Mouse (Mus musculus) myocyte (in vitro differentiated cells): ENCODE results near the gene Chmp4b. TPM values are rescaled to one million over a fixed set of nuclear protein-coding genes. Genes with fewer than 3 reads are reported as not detected.

Experiments
- H3K27me3 ChIP-seq: one replicate; pipeline ENCODE4 v1.6.1; 2011; ENCODE audit not compliant: control insufficient read depth, insufficient read depth, insufficient read length
- H3K36me3 ChIP-seq: one replicate; pipeline ENCODE4 v1.6.1; 2011; ENCODE audit not compliant: control insufficient read depth, insufficient read depth
- H3K4me2 ChIP-seq: one replicate; pipeline ENCODE4 v1.6.1; 2011; ENCODE audit warnings: low read depth, control low read depth
- H3K4me3 ChIP-seq: one replicate; pipeline ENCODE4 v1.5.1; 2011; ENCODE audit warnings: mild to moderate bottlenecking, control low read depth, moderate library complexity
- H3K79me2 ChIP-seq: one replicate; pipeline ENCODE4 v1.6.1; 2011; ENCODE audit not compliant: control insufficient read depth, insufficient read depth
- H3ac ChIP-seq: one replicate; pipeline ENCODE4 v1.6.1; 2011; ENCODE audit not compliant: control insufficient read depth, insufficient read length
- CEBPB ChIP-seq: IDR thresholded peaks from 2 replicates; pipeline ENCODE4 v1.6.1; 2011; ENCODE audit warnings: mild to moderate bottlenecking, moderate library complexity; ENCODE audit not compliant: poor library complexity, insufficient read depth, severe bottlenecking
- E2F4 ChIP-seq: IDR thresholded peaks from one replicate; pipeline ENCODE4 v1.6.1; 2011; ENCODE audit warnings: mild to moderate bottlenecking, control low read depth, moderate library complexity; ENCODE audit not compliant: insufficient read depth
- MAX ChIP-seq: IDR thresholded peaks from one replicate; pipeline ENCODE4 v1.6.1; 2011; ENCODE audit warnings: low read depth, mild to moderate bottlenecking, control low read depth
- MYOD1 ChIP-seq, 3 experiments: IDR thresholded peaks; one replicate each; pipeline ENCODE4 v1.6.1; 2011; ENCODE audit warnings: control low read depth in 2 of 3, low read depth in 2 of 3, mild to moderate bottlenecking in 2 of 3, moderate library complexity in 1 of 3; ENCODE audit not compliant: insufficient read length in 2 of 3, control insufficient read depth in 1 of 3
- MYOG ChIP-seq, 3 experiments: IDR thresholded peaks; one replicate each; pipeline ENCODE4 v1.6.1; 2011; ENCODE audit warnings: control low read depth in 2 of 3, low read depth in 2 of 3, mild to moderate bottlenecking in 2 of 3; ENCODE audit not compliant: insufficient read length in 2 of 3, control insufficient read depth in 1 of 3, insufficient read depth in 1 of 3
- POLR2A ChIP-seq: IDR thresholded peaks from one replicate; pipeline ENCODE4 v1.6.1; 2011; ENCODE audit warnings: low read depth, mild to moderate bottlenecking, control low read depth, moderate library complexity; ENCODE audit not compliant: insufficient read length
- POLR2AphosphoS2 ChIP-seq: IDR thresholded peaks from one replicate; pipeline ENCODE4 v1.6.1; 2011; ENCODE audit warnings: low read depth, control low read depth; ENCODE audit not compliant: insufficient read length
- REST ChIP-seq: IDR thresholded peaks from one replicate; pipeline ENCODE4 v1.6.1; 2011; ENCODE audit warnings: mild to moderate bottlenecking, control low read depth, moderate library complexity; ENCODE audit not compliant: insufficient read depth, insufficient read length
- SRF ChIP-seq: IDR thresholded peaks from one replicate; pipeline ENCODE4 v1.6.1; 2011; ENCODE audit warnings: low read depth; ENCODE audit not compliant: control insufficient read depth, insufficient read length
- TCF12 ChIP-seq: IDR thresholded peaks from one replicate; pipeline ENCODE4 v1.6.1; 2011; ENCODE audit warnings: mild to moderate bottlenecking, control low read depth; ENCODE audit not compliant: poor library complexity, insufficient read depth, severe bottlenecking
- TCF3 ChIP-seq: IDR thresholded peaks from one replicate; pipeline ENCODE4 v1.6.1; 2011; ENCODE audit warnings: low read depth, control low read depth; ENCODE audit not compliant: insufficient read length
- USF1 ChIP-seq: IDR thresholded peaks from one replicate; pipeline ENCODE4 v1.6.1; 2011; ENCODE audit warnings: low read depth, mild to moderate bottlenecking, control low read depth, moderate library complexity
- polyA plus RNA-seq: library from polyadenylated mRNA; unstranded; fragments of >200 nt; fragmentation: generic; extraction: Trizol; gene quantifications from one replicate; pipeline ENCODE4 v1.2.1, GENCODE M21; 2012; ENCODE audit warnings: missing spikeins

Chmp4b gene
- polyA plus RNA-seq, 1 experiment: 172 TPM

DNA sequence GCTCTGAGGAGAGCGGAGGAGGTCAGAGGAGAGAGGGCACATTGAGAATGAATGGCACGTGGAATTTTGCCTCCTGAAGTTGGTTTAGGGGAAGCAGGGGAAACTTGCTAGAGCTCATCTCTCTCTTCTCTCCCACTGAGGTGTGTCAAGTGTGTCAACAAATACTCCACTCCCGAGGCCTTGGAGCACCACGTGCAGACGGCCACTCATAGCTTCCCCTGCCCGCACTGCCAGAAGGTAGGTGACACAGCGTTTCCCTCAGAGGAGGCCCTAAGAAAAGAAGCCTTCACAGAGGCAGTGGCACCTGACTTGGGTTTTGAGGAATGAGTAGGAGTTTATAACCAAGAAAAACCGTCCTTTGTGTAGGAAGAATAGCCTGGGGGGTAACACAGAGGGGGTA, 10.3 kb upstream of the Chmp4b start:
- H3K4me3 ChIP-seq: no peak overlapping the region
- no peaks in the 10 kb centered on the region for H3K79me2 ChIP-seq
- H3ac ChIP-seq: no peak overlapping the region
- H3K27me3 ChIP-seq: no peaks in the 10 kb centered on the region
- no peak overlapping the region for H3K4me2 ChIP-seq
- H3K36me3 ChIP-seq: peaks cover 4% of the 10 kb centered on the region
- TF ChIP-seq USF1: no peak
- TF ChIP-seq TCF3: no peak
- TF ChIP-seq POLR2AphosphoS2: no peak
- TF ChIP-seq REST: no peak
- no peak for TF ChIP-seq MYOD1 (IDR thresholded peaks at IDR 0.05; ENCODE audit: control insufficient read depth in 1 of 3, insufficient read length in 2 of 3, low read depth in 2 of 3)
- TF ChIP-seq MAX: no peak
- no peak for TF ChIP-seq POLR2A
- no peak for TF ChIP-seq MYOG (IDR thresholded peaks at IDR 0.05; ENCODE audit: control insufficient read depth in 1 of 3, insufficient read depth in 1 of 3, insufficient read length in 2 of 3, low read depth in 2 of 3)
- TF ChIP-seq SRF: no peak

GRCm38 (mm10) chr2:154642005-154642459, 9.5 kb upstream of the Chmp4b start:
- Histone ChIP-seq H3K27me3 (no peaks in the 10 kb centered on the region), H3K4me3 (no peak overlapping the region), H3K36me3 (peaks cover 4% of the 10 kb centered on the region), H3K79me2 (no peaks in the 10 kb centered on the region), H3K4me2 (no peak overlapping the region), H3ac (no peak overlapping the region)
- no peak for TF ChIP-seq SRF
- no peak for TF ChIP-seq TCF3
- TF ChIP-seq TCF12: no peak
- no peak for TF ChIP-seq MYOG (IDR thresholded peaks at IDR 0.05; ENCODE audit: control insufficient read depth in 1 of 3, insufficient read depth in 1 of 3, insufficient read length in 2 of 3, low read depth in 2 of 3)
- TF ChIP-seq MAX: no peak
- TF ChIP-seq CEBPB: no peak
- no peak for TF ChIP-seq USF1
- TF ChIP-seq POLR2AphosphoS2: no peak
- no peak for TF ChIP-seq REST
- TF ChIP-seq POLR2A: no peak

DNA sequence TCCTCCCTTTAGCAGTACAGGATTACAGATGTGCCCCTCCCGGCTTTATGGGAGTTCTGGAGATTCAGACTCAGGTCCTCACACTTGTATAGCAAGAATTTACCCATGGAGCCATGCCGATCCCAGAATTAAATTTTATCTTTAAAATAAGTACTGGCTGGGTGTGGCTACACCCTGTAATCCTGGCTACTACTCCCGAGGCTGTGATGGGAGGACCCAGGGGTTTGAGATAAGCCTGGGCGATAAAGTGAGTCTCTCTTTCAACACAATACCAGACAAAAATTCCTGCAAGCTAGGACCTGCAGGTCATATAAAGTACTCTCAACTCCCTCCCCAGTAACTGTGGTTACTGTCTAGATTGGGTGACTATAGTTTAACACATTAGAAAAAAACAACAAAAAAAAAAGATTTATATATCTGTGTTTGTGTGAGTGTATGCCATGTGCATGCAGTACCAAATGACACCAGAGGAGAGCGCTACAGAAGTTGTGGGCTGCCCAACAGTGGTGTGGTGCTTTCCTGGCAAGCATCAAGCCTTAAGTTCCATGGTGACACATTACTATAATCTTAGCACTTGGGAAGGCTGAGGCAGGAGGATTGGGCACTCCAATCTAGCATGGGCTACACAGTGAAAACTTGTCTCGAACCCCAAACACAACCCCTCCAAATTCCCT, 8.7 kb upstream of the Chmp4b start:
- Histone ChIP-seq H3K4me2 (no peak overlapping the region), H3K36me3 (peaks cover 4% of the 10 kb centered on the region), H3K4me3 (no peak overlapping the region), H3K79me2 (no peaks in the 10 kb centered on the region), H3ac (no peak overlapping the region), H3K27me3 (no peaks in the 10 kb centered on the region)
- TF ChIP-seq MYOG (IDR thresholded peaks at IDR 0.05; ENCODE audit: control insufficient read depth in 1 of 3, insufficient read depth in 1 of 3, insufficient read length in 2 of 3, low read depth in 2 of 3): no peak
- TF ChIP-seq MYOD1 (IDR thresholded peaks at IDR 0.05; ENCODE audit: control insufficient read depth in 1 of 3, insufficient read length in 2 of 3, low read depth in 2 of 3): no peak
- TF ChIP-seq MAX: no peak
- no peak for TF ChIP-seq E2F4
- TF ChIP-seq USF1: no peak
- no peak for TF ChIP-seq POLR2AphosphoS2
- TF ChIP-seq TCF12: no peak
- no peak for TF ChIP-seq SRF
- no peak for TF ChIP-seq TCF3
- TF ChIP-seq POLR2A: no peak
- TF ChIP-seq CEBPB: no peak
- TF ChIP-seq REST: no peak

GRCm38 (mm10) chr2:154646634-154647033, 4.9 kb upstream of the Chmp4b start:
- TF ChIP-seq E2F4 (no peak), POLR2AphosphoS2 (no peak), CEBPB (no peak)
- Histone ChIP-seq H3K27me3 (no peaks in the 10 kb centered on the region), H3ac (no peak overlapping the region), H3K79me2 (no peaks in the 10 kb centered on the region), H3K4me3 (no peak overlapping the region), H3K36me3 (no peaks in the 10 kb centered on the region), H3K4me2 (no peak overlapping the region)

DNA sequence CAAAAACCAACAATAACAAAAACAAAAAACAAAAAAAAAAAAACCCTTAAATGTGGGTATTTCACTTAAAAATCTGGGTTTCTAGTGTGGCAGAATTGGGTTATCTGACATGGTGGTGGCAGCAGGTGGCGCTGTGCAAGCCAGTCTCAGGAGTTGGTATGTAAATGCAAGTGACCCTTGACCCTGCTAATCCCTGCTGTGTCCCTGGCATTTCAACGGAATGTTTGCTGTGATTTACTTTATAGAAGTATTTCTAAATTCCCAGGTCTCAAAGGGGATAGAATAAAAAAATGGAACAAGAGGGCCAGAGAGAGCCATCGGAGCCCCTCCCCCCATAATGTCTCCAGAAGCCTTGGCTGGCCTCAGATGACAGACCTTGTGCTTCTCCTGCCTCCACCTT, 3.4 kb upstream of the Chmp4b start:
- TF ChIP-seq USF1 (no peak), MYOG (IDR thresholded peaks at IDR 0.05; ENCODE audit: control insufficient read depth in 1 of 3, insufficient read depth in 1 of 3, insufficient read length in 2 of 3, low read depth in 2 of 3) (no peak), REST (no peak), TCF12 (no peak), CEBPB (no peak), E2F4 (no peak), MAX (no peak)
- no peaks in the 10 kb centered on the region for H3K36me3 ChIP-seq

More for the DNA sequence above, 3.4 kb upstream of the Chmp4b start:
- H3K27me3 ChIP-seq: no peaks in the 10 kb centered on the region
- H3K79me2 ChIP-seq: no peaks in the 10 kb centered on the region
- no peak overlapping the region for H3ac ChIP-seq
- no peak overlapping the region for H3K4me3 ChIP-seq
- no peak overlapping the region for H3K4me2 ChIP-seq
